Mouse (Mus musculus): Measurements from ENCODE around the gene Rusc1.
A peak's percentile ranks its signal among the peaks of the same experiment; 100 is the strongest.

DNA sequence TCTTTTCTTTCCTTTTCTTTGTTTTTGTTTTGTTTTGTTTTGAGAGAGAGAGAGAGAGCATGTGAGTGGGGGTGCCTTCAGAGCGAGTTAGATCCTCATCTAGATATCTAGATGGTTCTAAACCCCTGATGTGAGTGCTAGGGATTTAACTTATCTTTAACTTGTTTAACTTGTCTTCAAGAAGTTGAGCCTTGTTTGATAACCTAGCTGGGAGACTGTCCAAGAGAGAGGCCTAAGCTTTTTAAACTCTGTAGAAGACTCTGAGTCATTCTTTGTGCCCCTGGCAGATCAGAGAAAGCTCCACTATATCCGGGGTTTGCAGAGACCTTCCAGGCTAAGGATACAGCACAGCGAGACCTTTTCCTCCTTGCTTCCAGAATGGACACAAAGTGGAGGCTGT, 14.4 kb upstream of the Rusc1 start:
- TF ChIP-seq ZKSCAN1 (IDR thresholded peaks at IDR 0.05; ENCODE audit: low read depth, low read length): no peak
- no peak for TF ChIP-seq CTCF (IDR thresholded peaks at IDR 0.05 in 2 of 3, conservative IDR thresholded peaks at IDR 0.05 in 1 of 3; ENCODE audit: control insufficient read depth in 1 of 3, insufficient read depth in 1 of 3, low read depth in 2 of 3, low read length in 3 of 3, poor library complexity in 1 of 3, severe bottlenecking in 1 of 3)
- TF ChIP-seq POLR2AphosphoS2 (IDR thresholded peaks at IDR 0.05; ENCODE audit: low read length): no peak
- peak; percentile 74 for TF ChIP-seq GATA1 (IDR thresholded peaks at IDR 0.05; ENCODE audit: low read depth, low read length)
- TF ChIP-seq RCOR1 (IDR thresholded peaks at IDR 0.05; ENCODE audit: low read depth, low read length): peak; percentile 70
- no peak for TF ChIP-seq MYB (IDR thresholded peaks at IDR 0.05; ENCODE audit: low read depth, low read length)
- TF ChIP-seq SMC3 (IDR thresholded peaks at IDR 0.05; ENCODE audit: low read depth, low read length): no peak
- TF ChIP-seq TCF12 (IDR thresholded peaks at IDR 0.05; ENCODE audit: low read depth, low read length): peak; percentile 59; the same call in 1 of the 2 replicates
- TF ChIP-seq POLR2A (IDR thresholded peaks at IDR 0.05; ENCODE audit: control insufficient read depth in 1 of 2, insufficient read depth in 1 of 2, low read depth in 1 of 2, low read length in 2 of 2, poor library complexity in 1 of 2): no peak
